Mouse (Mus musculus) bone marrow macrophage, adult 2 months (primary cell): ENCODE results near the gene Vmn1r79.

Experiments
- CTCF ChIP-seq: IDR thresholded peaks from 2 replicates; pipeline ENCODE4 v1.5.1; 2012; ENCODE audit warnings: low read depth, mild to moderate bottlenecking, low read length, moderate library complexity
- POLR2A ChIP-seq: IDR thresholded peaks from 2 replicates; pipeline ENCODE4 v1.6.1; 2012; ENCODE audit warnings: mild to moderate bottlenecking, low read depth, low read length, borderline replicate concordance

DNA sequence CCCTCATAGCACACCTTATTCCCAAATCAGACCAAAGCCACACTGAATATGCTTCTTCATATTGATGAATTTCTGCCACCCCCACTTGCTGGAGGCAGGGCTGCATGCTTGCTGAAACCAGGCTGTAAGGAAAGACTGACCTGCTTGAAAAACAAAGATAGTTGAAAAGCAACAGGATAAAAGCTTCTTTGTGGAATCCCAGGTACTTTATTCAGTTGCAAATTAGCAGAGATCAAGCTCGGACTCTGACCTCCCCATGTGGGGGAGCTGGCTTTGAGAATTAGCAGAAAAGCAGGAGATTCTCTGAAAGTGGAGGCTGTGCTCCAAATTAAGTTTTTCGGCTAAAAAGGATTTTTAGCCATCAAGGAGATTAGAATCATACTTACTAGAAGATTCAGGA, 33.1 kb downstream of the Vmn1r79 start:
- TF ChIP-seq CTCF (no peak), POLR2A (no peak)
